Mouse (Mus musculus) kidney, adult 18-20 months (tissue): ENCODE data around the gene Csnka2ip.

Experiments used
- DNase-seq: peaks from one replicate; pipeline ENCODE4 v3.0.0; 2021

Gene Csnka2ip

DNA sequence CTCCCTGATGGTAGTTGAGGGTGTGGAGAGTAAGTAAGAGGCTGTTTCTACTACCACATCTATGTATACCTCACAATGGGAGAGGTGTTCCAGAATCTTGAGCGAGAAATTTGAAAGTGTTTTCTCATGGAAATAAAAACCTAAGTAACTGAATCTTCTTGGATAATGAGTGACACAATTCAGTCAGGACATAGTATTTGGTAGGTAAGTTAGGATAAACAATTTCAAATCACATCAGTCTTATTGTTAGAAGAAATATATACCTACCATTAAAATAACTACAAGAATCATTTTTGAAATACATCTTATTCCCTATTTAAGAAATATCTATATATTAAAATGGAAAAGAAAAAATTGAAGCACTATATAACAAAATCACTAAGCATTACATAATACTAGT lies at the start of gene Csnka2ip:
Gene Csnka2ip, minus strand, starts transcription at position 101 of the 400 bp plus-strand sequence.
- DNase-seq: no peak

DNA sequence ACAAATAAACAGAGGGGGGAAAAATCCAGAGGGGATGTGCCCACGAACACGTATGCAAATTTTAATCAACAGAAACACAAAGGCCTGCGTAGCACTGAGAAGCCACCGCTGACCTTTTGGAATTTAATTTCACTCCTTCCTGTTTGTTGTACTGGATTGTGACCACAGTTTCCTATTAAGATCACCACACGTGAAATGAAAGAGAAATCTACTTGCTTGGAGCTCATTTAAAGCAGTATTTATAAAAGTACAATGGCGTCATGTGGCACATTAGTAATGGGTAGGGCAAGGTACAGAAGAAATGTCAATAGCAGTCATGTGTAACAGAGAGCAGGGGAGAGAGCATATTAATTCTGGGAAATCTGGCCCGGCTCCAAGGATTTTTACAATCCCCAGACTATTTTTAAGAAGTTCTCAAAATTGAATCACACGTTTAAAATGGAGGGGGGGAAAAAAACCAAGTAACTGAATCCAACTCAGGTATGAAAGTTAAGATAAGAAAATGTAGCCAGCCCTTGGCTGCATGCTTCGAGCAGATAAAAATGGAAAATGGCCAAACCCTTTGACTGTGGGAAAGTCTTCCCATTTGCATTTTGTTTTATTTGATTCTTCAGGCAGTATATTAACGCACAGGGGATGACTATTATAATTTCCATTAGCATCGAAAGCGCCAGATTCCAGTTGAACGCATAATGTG lies 47.5 kb upstream of the Csnka2ip start:
- no peak for DNase-seq

DNA sequence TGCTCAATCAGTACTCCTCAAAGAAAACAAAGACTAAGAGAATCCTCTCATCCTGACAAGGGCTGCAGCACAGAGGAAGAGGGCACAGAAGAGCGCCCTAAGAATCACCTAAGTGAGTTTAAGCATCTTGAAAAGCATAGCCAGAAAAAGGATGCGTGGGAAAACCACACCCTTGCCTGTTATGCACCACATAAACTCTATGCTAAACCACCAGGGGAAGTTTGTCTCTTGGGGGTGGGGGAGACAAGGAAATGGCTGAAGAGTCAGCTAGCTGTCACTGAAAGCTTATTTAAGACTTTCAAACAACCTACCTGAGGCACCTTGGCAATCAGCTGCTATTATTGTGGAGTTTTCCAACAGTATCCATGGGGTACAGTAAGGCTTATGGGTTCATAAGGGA lies 45.6 kb upstream of the Csnka2ip start:
- no peak for DNase-seq

DNA sequence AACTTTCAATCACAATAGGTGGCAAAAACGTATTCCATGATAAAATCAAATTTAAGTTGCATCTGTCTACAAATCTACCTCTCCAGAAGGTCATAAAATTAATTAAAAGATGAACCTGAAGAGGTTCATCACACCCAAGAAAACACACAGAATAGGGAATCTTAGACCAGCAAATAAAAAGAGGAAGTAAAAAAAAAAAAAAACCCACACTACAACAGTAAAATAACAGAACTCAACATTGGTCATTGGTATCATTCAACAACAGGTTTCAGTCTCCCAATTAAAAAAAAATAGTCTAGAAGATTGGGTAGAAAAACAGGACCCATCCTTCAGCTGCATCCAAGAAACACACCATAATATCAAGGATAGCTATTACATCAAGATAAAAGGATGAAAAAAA lies 32.9 kb upstream of the Csnka2ip start:
- no peak for DNase-seq

DNA sequence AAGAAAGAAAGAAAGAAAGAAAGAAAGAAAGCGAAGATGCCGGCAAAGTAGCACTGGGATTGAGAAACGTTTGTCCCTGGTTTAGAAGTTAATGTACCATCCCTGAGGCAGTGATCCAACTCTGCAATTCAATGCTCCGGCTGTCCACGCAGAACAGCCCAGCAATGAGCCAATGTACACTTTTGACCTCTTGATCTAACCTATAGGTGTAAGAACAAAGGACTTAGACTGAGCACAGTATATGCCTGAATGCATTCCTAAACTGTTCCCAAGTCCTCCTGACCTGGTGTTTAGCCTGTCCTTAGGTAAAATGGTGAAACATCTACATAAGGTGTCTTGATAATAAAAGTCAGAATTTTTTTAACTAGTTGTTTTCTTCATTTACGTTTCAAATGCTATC lies 17.9 kb upstream of the Csnka2ip start:
- DNase-seq: no peak

DNA sequence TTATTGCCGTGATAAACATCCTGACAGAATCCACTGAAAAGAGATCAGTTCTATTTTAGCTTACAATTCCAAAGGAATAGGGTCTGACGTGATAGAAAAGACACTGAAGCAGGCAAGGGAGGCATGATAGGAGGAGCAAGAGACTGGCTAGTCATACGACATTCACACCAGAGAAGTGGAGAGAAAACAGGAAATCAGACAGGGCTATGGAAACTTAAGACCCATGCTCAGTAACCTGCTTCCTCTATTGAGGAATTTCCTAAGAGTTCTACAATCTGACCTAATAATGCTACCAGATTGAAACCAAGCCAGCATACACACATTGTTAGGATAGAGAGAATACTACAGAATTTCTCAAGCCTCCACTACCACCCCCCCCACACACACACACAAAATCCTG lies 12.4 kb upstream of the Csnka2ip start:
- no peak for DNase-seq

DNA sequence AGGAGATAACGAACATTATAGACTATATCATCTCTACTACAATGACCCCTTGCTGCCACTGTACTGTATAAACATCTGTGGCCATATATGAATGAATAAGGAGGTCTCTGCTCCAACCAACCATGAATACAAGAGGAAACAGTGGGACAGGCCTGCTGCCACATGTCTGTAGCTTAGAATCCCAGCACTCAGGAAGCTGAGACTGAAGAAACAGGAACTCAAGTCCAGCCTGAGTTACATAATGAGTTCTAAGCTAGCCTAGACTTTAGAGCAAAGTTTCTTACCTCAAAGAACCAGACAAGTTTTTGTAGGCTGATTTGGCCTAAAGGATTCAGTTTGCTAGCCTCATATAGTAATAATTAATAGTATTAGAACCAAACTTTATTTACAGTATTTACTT lies 5.6 kb upstream of the Csnka2ip start:
- DNase-seq: no peak

DNA sequence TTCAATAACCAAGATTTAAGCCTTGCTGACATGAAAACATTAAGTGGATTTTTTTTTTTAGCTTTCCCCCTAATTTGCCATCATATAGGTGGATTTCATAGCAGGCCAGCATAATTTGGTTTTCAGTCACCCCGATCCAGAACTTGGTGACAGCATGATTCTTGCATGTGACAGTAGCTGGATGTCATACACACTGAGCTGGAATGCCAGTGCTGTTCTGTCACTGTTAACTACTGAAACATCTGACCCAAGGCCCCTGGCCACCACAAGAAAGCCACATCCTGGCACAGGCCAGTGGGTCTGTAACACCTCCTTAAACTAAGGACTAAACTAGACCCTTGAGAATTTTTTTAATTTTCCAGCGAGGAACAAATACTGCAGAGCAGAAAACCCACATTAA lies 15.4 kb downstream of the Csnka2ip start:
- DNase-seq: no peak

DNA sequence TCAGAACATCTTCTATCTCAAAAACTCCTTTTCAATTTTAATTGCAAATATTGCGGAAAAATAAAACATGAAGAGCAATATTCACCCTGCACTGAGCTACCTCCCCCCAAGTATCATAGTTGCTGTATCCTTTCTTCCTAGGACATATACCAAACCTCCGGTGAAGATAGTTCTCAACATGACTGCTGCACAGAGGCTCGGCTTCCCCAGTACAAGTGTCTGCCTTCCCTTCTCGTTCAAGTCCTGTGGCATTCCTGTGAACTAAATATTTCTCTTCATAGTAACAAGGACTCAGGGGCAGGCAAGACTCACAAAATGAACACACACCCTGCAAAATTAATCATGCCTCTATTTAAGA lies 16.0 kb downstream of the Csnka2ip start:
- DNase-seq: no peak

DNA sequence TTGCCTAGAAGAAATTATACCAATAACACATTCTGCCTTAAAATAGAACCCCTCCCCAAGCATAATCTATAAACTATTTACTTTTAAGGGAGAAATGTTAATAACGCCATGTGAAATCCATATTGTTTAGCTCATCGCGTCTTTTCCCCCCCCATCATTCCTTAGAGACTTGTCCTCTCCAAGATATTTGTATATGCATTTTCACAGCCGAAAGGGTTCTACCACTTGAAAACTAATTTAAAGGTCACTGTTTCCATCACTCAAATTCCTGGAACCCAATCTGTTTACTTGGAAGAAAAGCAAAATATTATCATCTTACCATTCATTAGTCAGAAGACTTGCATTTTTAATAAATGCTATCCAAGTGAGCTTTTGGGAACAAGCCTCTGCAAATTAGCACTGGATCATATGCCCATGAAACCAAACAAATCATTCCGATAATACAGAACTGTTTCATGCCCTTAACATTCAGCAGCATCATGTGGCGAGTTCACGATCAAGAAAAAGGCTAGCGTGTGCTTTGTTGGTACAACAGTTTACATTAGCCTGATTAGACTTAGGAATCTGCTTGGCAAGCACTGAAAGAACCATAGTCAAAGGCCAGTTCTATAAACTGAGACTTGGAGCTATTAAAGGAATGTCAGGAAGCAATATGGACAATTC lies 16.5 kb downstream of the Csnka2ip start:
- no peak for DNase-seq

DNA sequence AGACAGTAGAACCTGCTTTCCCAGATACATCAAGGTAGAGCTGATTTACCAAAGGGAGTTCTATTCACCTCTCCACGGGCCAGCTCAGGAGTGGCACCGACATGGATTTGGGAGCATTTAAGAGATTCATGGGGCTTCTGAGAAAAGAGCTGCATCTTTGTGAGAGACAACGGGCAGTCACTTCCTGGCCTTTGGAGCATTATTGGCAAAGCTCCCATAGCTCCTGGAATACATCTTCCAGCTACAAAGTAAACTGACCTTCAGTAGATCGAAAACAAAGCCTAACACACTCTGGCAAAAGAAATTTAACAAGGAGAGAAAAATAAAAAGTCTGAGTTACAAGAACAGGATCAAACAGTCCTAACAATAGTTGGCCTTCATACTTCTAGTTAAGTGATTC lies 17.6 kb downstream of the Csnka2ip start:
- no peak for DNase-seq

DNA sequence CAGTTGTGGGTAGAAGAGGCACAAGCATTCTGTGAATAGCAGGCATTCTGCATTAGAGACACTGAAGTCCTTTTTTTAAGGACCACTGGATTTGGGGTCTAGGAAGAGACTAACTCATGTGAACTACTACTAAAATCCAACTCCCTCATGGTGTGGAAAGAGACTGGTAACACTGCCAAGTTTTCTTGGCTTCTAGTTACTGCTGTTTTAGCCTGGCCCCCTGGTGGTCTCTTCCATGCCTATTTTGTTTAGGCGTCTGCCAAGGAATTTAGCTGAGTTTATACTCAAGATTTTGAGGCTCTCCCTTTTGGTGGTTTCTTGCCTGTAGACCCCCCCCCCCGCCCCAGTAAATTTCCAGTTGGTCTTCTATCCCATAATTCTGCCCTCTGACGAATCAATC lies 18.8 kb downstream of the Csnka2ip start:
- DNase-seq: no peak

DNA sequence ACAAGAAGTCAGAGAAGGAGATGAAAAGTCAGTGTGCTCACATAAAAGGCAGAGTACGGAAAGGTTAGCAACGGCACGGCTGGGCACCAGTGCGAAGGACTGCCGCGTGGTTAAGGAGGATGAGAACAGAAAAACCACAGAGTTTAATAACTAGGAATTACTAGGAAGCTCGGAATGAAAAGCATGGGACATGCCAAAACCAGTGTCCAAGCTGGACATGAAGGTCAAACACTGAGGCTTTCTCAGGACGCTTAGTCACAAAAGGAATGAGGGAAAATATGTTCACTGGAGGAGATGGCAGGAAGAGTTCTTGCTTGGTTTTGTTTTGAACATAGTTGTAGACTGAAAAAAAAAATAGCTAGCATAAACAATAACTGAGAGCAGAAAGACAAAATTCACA lies 32.7 kb downstream of the Csnka2ip start:
- no peak for DNase-seq

DNA sequence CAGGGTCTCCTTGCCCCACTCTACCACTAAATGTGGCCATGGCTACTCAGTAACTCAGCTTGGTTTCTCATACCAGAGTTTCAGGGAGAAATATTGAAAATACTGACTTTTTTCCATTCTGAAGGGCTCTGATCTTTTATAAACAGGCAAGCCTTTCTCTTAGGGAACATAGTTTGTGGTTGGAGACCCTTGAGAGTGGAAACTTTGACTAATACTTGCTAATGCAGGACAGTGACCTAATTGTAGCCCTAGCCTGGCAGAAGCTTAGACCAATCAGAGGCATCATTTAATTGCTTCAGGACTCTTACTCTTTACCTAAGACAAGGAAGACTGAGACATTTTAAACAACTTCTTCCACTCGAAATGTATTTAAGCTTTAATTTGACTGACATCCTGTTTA lies 39.1 kb downstream of the Csnka2ip start:
- no peak for DNase-seq

DNA sequence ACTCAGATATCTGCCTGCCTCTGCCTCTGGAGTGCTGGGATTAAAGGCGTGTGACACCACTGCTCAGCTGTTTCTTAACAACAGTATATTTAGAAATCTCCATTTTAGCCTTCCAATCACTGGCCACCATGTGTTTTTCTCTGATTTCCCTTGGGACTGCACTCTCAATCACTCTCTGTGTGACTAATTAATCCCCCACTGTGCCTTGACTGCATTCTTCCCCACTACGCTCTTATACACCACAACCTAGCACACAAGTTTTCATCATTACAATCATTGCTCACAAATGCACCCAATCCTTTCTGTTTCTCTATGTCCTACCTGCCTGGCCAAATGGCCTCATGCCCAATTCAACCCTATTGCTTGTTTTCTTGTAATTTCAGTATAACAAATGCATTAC lies 43.7 kb downstream of the Csnka2ip start:
- DNase-seq: no peak

DNA sequence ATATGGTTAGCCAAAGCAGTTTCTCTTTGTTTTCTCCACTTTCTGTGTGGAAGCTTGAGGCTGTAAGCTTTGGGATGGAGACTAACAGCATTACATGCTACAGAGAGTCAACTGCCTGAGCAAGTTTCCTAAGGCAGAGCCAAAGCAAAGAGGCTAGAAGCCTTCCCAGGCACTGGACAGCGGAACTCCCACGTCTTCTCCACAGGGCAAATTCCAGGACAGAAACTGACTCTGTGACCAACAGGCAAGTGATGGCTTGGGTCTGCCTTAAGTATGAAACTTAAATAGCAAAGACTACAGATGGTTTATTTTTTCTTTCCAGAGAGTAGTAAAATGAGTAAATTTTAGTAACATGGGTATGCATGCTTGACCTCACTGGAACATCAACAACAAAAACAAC lies 75.3 kb downstream of the Csnka2ip start:
- no peak for DNase-seq

DNA sequence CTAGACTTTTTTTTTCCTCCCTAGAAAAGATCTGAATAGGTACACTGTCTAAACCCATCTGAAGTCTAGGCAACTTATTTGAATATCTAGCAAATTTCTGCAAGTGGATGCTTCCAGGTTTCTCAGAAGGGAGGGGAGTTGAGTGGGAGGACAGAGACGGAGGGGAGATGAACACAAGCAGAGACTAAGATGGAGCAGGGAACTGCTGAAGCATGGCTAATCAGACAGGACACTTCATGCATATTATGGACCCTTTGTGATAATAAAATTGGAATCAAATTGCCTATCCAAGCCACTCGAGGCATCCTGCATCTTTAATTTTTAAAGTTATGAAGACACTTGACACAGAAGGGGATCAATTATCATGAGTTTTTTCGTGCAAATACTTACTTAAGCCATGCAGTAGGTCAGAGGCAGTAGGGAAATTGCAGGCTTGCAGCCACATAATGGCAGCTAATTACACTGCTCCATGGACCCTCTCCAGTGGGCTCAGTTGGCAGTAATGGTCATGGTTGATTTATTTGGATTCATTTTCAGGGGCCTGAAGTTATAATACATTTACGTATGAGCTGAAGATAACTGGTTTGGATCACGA lies 78.1 kb downstream of the Csnka2ip start:
- no peak for DNase-seq

DNA sequence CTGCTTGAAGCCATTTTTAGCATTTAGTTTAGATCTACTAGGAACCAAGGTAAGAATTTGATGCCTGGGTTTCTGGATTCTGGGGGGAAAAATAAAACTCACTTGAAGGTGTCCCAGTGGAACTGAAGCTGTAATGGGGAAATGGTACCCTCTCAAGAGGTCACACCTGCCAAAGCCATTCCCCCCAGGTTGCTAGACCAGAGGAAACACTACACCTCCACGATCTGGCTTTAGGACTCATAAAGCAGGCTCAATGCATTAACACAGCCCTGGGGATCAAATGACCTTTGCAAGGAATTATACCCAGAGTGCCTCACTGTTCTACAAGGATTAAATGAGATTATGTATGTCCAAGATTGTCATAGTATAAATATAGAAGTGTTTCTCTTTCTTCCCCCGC lies 88.8 kb downstream of the Csnka2ip start:
- no peak for DNase-seq
